Mouse (Mus musculus): ENCODE results near the gene Dtx3.

The Dtx3 gene

DNA sequence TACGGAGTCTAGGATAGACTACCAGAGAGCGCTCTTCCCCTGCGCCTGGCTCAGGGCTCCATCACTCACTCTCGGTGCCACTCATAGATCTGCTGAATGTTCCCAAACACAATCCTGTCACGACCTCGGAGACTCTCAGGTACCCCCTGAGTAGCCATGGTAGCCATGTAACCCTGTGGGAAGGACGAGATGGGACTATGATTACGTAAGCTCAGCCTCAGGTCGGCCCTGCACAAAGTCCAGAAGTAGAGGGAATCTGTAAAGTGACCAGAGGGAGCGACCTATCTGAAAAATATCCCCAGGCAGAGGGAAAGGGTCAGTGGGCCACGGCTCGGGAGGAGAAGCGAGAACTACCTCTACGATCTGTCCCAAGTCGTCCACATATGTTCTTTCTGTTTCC is 10.0 kb downstream of the Dtx3 start:
- DNase-seq (ENCODE audit: low spot score) = no peak

- DNase-seq (ENCODE audit: low spot score) = no peak
These were observed 10.4 kb downstream of the Dtx3 start for GRCm38 (mm10) chr10:127185101-127185500.

- DNase-seq (ENCODE audit: low spot score) = no peak
These were observed 11.8 kb downstream of the Dtx3 start for GRCm38 (mm10) chr10:127183759-127184158.

DNA sequence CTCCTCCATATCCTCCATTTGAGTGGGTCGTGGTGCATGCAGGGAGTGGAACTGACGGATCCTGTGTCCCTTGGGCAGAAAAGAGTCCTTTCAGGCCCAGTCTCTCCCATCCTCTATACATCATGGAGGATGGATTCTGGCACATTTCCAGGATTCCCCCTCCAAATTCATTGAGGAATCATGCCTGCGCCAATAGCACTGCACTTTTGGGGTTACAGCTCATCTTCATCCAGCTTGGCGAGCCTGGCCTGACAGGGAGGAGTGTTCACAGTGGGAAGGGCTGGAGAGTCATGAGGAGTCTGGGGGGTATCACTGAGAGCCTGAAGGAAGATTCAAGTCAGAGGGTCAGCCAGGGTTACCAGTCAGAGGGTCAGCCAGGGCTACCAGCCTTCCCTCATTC is 12.9 kb downstream of the Dtx3 start:
- no peak for DNase-seq (ENCODE audit: low spot score)

DNA sequence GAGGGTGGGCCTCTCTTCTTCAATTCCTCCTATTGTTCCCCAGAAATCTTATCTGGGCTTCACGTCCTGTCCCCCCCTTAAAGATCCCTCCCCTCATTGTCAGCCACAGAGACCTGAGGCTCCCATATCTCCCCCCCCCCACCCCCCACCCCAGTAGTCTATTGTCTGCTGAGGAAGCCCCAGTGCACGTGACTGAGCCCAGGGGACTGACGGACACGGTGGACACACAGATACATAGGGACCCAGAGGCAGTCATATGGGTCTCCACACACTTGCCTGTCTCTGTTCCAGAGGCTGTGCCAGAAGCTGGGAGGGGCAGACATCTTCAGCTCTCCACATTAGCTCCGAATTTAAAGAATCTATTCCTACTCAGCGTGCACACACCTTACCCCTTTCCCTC is 14.0 kb downstream of the Dtx3 start:
- DNase-seq (ENCODE audit: low spot score) = no peak

DNA sequence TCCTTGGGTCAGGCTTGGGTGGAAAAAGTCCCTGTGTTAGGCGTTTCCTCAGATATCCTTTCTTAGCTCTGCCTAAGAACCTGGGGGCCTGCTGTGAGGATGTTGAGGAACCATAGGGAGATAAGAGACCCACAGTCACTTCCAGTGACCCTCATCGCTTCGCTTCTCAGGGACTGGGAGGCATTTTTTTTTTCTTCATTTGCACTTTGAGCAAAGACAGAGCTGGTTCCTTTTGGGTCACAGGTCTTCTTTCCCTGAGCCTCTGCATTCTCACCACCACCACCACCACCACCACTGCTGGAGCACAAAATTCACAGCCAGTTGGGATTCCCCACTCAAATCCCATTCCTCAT is 14.9 kb downstream of the Dtx3 start:
- DNase-seq (ENCODE audit: low spot score) = no peak

GRCm38 (mm10) chr10:127179871-127180694 is 15.4 kb downstream of the Dtx3 start, which contains the start of gene Slc26a10:
Gene Slc26a10, minus strand, starts transcription at chr10:127180645.
- DNase-seq (ENCODE audit: low spot score) = no peak

- DNase-seq (ENCODE audit: low spot score) = no peak
These were observed 17.1 kb downstream of the Dtx3 start for GRCm38 (mm10) chr10:127178286-127179027.

DNA sequence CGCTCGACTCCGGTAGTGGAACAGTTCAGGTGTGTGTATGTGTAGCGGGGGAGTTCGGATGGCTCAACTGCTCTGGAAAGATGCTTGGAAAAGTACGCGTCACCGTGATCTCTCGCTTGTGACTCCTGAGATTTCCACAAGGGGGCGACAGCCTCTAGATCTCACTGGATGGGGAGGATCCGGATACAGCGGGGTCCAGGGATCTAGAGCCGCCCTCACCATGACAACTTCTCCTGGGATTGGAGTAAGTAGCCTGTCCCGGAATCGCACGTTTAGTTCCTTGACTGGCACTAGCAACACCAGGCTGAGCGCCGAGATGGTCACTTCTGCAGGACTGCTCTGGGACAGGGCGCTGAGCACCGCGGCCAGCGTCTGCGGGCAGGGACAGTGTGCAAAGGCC is 17.8 kb downstream of the Dtx3 start:
- peak; percentile 60 for DNase-seq (ENCODE audit: low spot score)

- no peak for DNase-seq (ENCODE audit: low spot score)
These were observed 18.3 kb downstream of the Dtx3 start for GRCm38 (mm10) chr10:127177235-127177634.

DNA sequence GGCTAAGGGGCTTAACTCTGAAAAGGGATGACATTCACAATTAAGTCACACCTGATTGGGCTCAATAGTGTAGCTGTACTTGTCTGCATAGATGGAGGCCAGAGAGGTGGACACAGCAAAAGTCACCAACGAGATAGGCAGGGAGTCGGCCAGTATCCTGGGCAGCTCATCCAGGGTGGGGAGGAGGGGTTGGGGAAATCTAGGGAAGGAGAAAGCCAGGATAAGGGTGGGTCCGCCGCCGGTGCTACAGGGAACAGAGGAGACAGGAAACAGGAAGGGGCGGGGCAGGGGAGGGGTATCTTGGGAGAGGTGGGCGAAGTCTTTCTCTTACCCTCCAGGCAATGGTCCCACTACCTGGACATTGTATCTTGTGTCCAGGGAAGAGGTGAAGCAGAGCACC is 18.8 kb downstream of the Dtx3 start:
- DNase-seq (ENCODE audit: low spot score) = no peak

- DNase-seq (ENCODE audit: low spot score) = no peak
These were observed 19.3 kb downstream of the Dtx3 start for GRCm38 (mm10) chr10:127176228-127176627.

DNA sequence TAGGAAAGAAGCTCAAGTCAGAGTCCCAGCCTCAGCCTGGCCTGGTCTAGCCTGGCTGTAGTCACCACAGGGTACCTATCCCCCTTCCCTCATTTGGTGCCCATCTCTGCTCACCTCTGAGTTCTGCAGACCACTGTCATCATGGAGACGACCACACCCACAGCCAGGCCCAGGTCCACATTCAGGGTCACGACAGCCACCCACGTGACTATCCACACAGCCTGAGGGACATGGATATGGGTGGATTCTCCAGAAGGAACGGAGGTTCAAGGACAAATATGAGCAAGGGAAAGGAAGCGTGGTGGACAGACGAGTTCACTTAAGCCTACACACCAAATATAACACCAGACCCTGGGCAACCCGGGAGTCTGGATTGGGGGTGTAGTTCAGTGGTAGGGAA is 21.4 kb downstream of the Dtx3 start:
- DNase-seq (ENCODE audit: low spot score) = no peak

GRCm38 (mm10) chr10:127173148-127174065 is 22.1 kb downstream of the Dtx3 start:
- no peak for DNase-seq (ENCODE audit: low spot score)

DNA sequence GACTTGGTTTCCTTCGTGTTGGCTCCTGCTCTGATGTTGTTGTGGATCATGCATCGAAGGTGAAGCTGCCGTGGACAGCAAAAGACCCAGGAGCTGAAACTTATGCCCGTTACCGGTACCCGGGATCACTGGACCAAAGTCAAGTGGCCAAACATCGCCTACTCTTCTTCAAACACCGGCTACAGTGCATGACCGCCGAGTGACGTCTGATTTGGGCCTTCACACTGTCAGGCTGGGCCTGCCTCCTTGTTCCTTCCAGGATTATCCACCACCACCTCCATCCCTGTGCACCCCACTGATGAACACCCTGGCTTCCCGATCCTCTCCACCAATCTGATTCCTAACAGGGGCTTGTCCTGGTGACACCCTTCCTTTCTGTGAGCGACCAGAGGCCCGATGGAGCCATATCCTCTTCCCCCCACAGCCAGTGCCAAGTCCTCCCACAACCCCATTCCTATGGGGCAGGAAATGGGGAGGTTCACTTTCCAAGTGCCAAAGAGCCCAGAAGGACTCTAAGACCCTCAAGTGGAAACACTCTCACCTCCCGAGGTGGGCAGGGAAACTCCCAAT is 23.8 kb downstream of the Dtx3 start:
- DNase-seq (ENCODE audit: low spot score) = no peak

DNA sequence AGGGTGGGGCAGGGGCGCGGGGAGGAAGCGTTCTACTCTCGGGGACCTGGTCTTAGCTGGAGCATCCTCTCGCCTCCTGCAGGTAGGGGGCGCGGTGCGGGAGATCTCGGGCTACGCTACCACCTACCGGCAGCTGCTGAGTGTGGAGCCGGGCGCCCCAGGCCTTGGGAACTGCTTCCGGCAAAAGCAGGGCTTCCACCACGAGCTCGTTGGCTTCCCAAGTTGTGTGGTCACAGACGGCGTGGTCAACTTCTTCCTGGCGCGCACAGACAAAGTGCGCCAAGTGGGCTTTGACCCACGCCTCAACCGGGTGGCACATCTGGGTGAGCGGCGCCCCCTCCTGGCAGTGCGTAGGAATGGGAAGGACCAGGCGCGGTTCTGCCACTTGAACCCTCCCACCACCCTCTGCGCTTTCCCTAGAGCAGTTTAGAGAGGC is 24.7 kb downstream of the Dtx3 start:
- peak; percentile 78 for DNase-seq (ENCODE audit: low spot score)

DNA sequence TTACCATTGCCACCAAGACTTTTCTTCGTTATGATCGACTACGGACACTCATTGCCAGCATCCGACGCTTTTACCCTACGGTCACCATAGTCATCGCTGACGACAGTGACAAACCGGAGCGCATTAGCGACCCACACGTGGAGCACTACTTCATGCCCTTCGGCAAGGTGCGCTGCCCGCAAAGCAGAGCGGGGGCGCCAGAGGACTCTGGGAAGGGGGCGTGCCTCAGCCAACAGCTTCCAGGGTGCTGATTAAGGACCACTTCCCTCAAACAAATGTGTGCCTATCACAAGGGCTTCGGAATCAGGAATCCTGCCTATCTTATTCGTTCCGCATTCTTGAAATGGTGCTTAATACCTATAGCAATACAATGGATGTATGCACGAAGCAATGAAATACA is 25.5 kb downstream of the Dtx3 start:
- no peak for DNase-seq (ENCODE audit: low spot score)

GRCm38 (mm10) chr10:127167614-127168192 is 27.8 kb downstream of the Dtx3 start:
- DNase-seq (ENCODE audit: low spot score) = no peak

DNA sequence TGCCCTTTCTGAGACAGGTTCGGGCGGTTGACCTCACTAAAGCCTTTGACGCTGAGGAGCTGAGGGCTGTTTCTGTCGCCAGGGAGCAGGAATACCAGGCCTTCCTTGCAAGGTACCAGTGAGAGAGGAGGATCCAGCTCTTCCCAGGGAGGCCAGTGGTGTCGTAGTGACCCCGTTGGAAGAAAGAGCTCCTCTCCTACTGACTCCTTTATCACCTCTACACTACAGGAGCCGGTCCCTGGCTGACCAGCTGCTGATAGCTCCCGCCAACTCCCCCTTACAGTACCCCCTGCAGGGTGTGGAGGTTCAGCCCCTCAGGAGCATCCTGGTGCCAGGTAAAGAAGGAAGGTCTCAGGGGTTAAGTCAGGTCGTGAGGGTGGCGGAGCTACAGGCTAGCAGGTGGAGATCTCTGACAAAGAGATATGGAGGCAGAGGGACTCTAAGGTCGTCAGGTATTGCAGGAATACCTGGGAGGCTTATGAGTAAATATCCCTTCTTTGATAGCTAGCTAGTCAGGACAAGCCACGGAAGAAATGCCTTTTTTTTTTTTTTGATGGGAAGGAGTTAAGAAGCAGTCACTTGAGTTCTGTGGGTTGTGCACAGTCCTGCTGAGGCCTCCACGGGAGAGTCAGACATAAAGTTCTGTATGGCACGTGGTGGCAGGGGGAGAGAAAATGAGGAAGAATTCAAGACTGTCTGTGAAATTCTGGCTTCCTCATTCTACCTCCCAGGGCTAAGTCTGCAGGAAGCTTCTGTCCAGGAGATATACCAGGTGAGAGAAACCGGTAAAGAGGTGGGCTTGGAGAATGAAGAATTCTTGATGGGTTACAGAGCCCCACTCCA is 28.5 kb downstream of the Dtx3 start:
- no peak for DNase-seq (ENCODE audit: low spot score)

DNA sequence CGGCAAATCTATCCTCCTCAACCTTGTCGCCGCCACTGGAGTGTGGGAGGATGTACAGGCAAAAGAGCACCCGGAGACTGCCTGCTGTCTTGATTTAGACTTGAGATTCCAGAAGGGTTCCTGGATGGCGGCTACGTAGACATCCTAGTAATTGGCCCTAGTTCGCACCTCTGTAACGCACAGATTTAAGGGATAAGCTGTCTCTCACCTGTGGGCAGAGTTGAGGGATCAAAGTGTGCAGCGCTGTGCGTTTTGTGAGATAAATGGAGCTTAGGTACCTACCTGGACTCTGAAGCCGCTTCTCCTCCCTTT is 29.2 kb downstream of the Dtx3 start:
- DNase-seq (ENCODE audit: low spot score) = no peak

Data from ovary, postnatal 36 days (tissue).